Mouse (Mus musculus) heart, adult 2 months (tissue): ENCODE results near the gene Ubc. TPM values are rescaled to one million over a fixed set of nuclear protein-coding genes. Genes with fewer than 3 reads are reported as not detected.
"Not testable (repeated sequence)": the region's sequence is repeated elsewhere in the genome, so short reads cannot be mapped to it uniquely, and the experiment has no call there.

Experiments used
- DNase-seq, 2 experiments: peaks; one replicate each; pipeline ENCODE4 v3.0.0; 2021
- H3K27ac ChIP-seq: fragments of 200-600 bp; 2 replicates; pipeline ENCODE4 v1.8.1; 2022
- H3K27me3 ChIP-seq: fragments of 200-500 bp; 2 replicates; pipeline ENCODE4 v1.6.1; 2012; ENCODE audit warnings: mild to moderate bottlenecking, low read length, inconsistent platforms, mixed read lengths; ENCODE audit not compliant: control insufficient read depth, insufficient read depth
- H3K36me3 ChIP-seq: fragments of 200-500 bp; 2 replicates; pipeline ENCODE4 v1.6.1; 2012; ENCODE audit warnings: low read length, inconsistent platforms; ENCODE audit not compliant: control insufficient read depth, insufficient read depth
- H3K4me1 ChIP-seq: fragments of 200-500 bp; 2 replicates; pipeline ENCODE4 v1.6.1; 2011; ENCODE audit warnings: low read length; ENCODE audit not compliant: control insufficient read depth, insufficient read depth
- H3K4me3 ChIP-seq: fragments of 200-600 bp; 2 replicates; pipeline ENCODE4 v1.8.1; 2022
- H3K79me2 ChIP-seq: fragments of 200-500 bp; replicated peaks from 2 replicates; pipeline ENCODE4 v1.6.1; 2012; ENCODE audit warnings: mild to moderate bottlenecking, inconsistent platforms, low read length, moderate library complexity, mixed read lengths; ENCODE audit not compliant: control insufficient read depth, insufficient read depth
- H3K9ac ChIP-seq: fragments of 200-500 bp; 2 replicates; pipeline ENCODE4 v1.6.1; 2012; ENCODE audit warnings: low read depth, mild to moderate bottlenecking, control low read depth, inconsistent platforms, low read length, mixed read lengths
- CTCF ChIP-seq: fragments of 200-600 bp; IDR thresholded peaks from 2 replicates; pipeline ENCODE4 v1.8.1; 2022; ENCODE audit warnings: antibody characterized with exemption, mild to moderate bottlenecking, moderate library complexity
- EP300 ChIP-seq: fragments of 200-500 bp; IDR thresholded peaks from 2 replicates; pipeline ENCODE4 v1.6.1; 2011; ENCODE audit warnings: low read depth, low read length, control low read depth; ENCODE audit not compliant: insufficient read depth
- POLR2A ChIP-seq: fragments of 200-500 bp; IDR thresholded peaks from 2 replicates; pipeline ENCODE4 v1.6.1; 2011; ENCODE audit warnings: mild to moderate bottlenecking, low read depth, low read length, control low read depth; ENCODE audit not compliant: insufficient read depth
- whole genome bisulfite sequencing: fragments of 180-500 bp; shearing (Covaris S2); methylation state at CpG from one replicate; pipeline ENCODE4 v1.1.7; 2018; 5-methylcytosine and 5-hydroxymethylcytosine counted together
- intact Hi-C: fragments of 180-260 bp; cut with DNase I; formaldehyde crosslinking; loops from one replicate; pipeline ENCODE4 v1.15.1; 2025
- polyA plus RNA-seq: library from polyadenylated mRNA; depleted of rRNA; stranded (reverse); fragments of >200 nt; gene quantifications from 2 replicates; pipeline ENCODE4 v1.2.3, GENCODE M21; 2012
- total RNA-seq, 2 experiments: library from RNA; stranded (reverse); gene quantifications; 2 replicates each; pipeline ENCODE4 v1.2.3; 2021

The Ubc gene
- total and polyA plus RNA-seq, 3 experiments: 664 to 1,473 (median 894) TPM

GRCm38 (mm10) chr5:125388358-125389092 lies 1.5 kb downstream of the Ubc start:
- Histone ChIP-seq H3K36me3 (peaks cover 39% of the 10 kb centered on the region), H3K4me3 (peak overlapping the region; percentile 86), H3K4me1 (peaks cover 14% of the 10 kb centered on the region), H3K9ac (peak overlapping the region; percentile 99), H3K27me3 (no peaks in the 10 kb centered on the region), H3K79me2 (peaks cover 8% of the 10 kb centered on the region; the same call in 1 of the 2 replicates), H3K27ac (peak overlapping the region; percentile 99)
- intact Hi-C loops: loop anchor here (2.0 kb wide), 1 partner anchor 16 kb away; no protein-coding TSS in a partner anchor
- WGBS: 3% methylated on average over 13 of the region's 13 CpGs
- no peak for TF ChIP-seq CTCF
- TF ChIP-seq POLR2A: peak; percentile 46; the same call in 1 of the 2 replicates
- 0 out of 2 replicates have a peak, but pooled peaks have one; percentile 34 for TF ChIP-seq EP300
- DNase-seq: no peak

- H3K79me2 ChIP-seq, H3K9ac ChIP-seq, H3K27ac ChIP-seq, H3K27me3 ChIP-seq, intact Hi-C loops: not testable (repeated sequence)
- 31% methylated on average over 4 of the region's 6 CpGs for WGBS
- 0 out of 2 replicates have a peak overlapping the region, but pooled peaks have one; percentile 6 for H3K4me3 ChIP-seq
- peak in 1 of 2 experiments; percentile 30 for DNase-seq
- peaks cover 46% of the 10 kb centered on the region for H3K36me3 ChIP-seq
- peaks cover 15% of the 10 kb centered on the region for H3K4me1 ChIP-seq
Observed at GRCm38 (mm10) chr5:125387295-125387694, 2.7 kb downstream of the Ubc start.

GRCm38 (mm10) chr5:125385215-125385940 lies 4.6 kb downstream of the Ubc start:
- H3K27ac ChIP-seq: no peak overlapping the region
- intact Hi-C loops: no loop called here
- TF ChIP-seq POLR2A (peak; percentile 24; the same call in 1 of the 2 replicates), EP300 (no peak), CTCF (no peak; the same call in 1 of the 2 replicates)

GRCm38 (mm10) chr5:125384512-125385214 lies 5.3 kb downstream of the Ubc start:
- TF ChIP-seq POLR2A: peak; percentile 58
- TF ChIP-seq CTCF: no peak
- 0 out of 2 replicates have a peak, but pooled peaks have one; percentile 26 for TF ChIP-seq EP300
- H3K36me3 ChIP-seq: peaks cover 37% of the 10 kb centered on the region
- no peak overlapping the region; the same call in 1 of the 2 replicates for H3K27ac ChIP-seq
- intact Hi-C loops: no loop called here
- no peaks in the 10 kb centered on the region for H3K27me3 ChIP-seq
- H3K4me1 ChIP-seq: peaks cover 9% of the 10 kb centered on the region
- DNase-seq: no peak
- 41% methylated on average over 2 of the region's 2 CpGs for WGBS
- H3K79me2 ChIP-seq: peaks cover 8% of the 10 kb centered on the region; the same call in 1 of the 2 replicates
- no peak overlapping the region; the same call in 1 of the 2 replicates for H3K9ac ChIP-seq
- H3K4me3 ChIP-seq: peak overlapping the region; percentile 1; the same call in 1 of the 2 replicates

More at GRCm38 (mm10) chr5:125385215-125385940, 4.6 kb downstream of the Ubc start:
- WGBS: 29% methylated on average over 8 of the region's 8 CpGs
- DNase-seq: no peak
- H3K4me1 ChIP-seq: peaks cover 9% of the 10 kb centered on the region
- peak overlapping the region; percentile 16 for H3K9ac ChIP-seq
- peak overlapping the region; percentile 14 for H3K4me3 ChIP-seq
- no peaks in the 10 kb centered on the region for H3K27me3 ChIP-seq
- peaks cover 37% of the 10 kb centered on the region for H3K36me3 ChIP-seq
- peaks cover 8% of the 10 kb centered on the region; the same call in 1 of the 2 replicates for H3K79me2 ChIP-seq

- intact Hi-C loops: no loop called here
Observed at GRCm38 (mm10) chr5:125383637-125384420, 6.2 kb downstream of the Ubc start.

More at GRCm38 (mm10) chr5:125383637-125384420, 6.2 kb downstream of the Ubc start:
- no peak for DNase-seq
- 40% methylated on average over 3 of the region's 3 CpGs for WGBS
- Histone ChIP-seq H3K27me3 (no peaks in the 10 kb centered on the region), H3K79me2 (peaks cover 2% of the 10 kb centered on the region; the same call in 1 of the 2 replicates), H3K36me3 (peaks cover 37% of the 10 kb centered on the region), H3K27ac (no peak overlapping the region; the same call in 1 of the 2 replicates), H3K9ac (no peak overlapping the region; the same call in 1 of the 2 replicates), H3K4me1 (peaks cover 9% of the 10 kb centered on the region), H3K4me3 (no peak overlapping the region)
- TF ChIP-seq EP300 (no peak), POLR2A (peak; percentile 6; the same call in 1 of the 2 replicates), CTCF (no peak)
